Mouse (Mus musculus) urinary bladder, postnatal 4 days (tissue): ENCODE data around the gene Mettl22.
A peak's percentile ranks its signal among the peaks of the same experiment; 100 is the strongest.

ENCODE experiments used
- DNase-seq, 2 experiments: peaks; one replicate each; pipeline ENCODE4 v3.0.0; 2021 to 2022; ENCODE audit warnings: low spot score in 2 of 2

The Mettl22 gene

DNA sequence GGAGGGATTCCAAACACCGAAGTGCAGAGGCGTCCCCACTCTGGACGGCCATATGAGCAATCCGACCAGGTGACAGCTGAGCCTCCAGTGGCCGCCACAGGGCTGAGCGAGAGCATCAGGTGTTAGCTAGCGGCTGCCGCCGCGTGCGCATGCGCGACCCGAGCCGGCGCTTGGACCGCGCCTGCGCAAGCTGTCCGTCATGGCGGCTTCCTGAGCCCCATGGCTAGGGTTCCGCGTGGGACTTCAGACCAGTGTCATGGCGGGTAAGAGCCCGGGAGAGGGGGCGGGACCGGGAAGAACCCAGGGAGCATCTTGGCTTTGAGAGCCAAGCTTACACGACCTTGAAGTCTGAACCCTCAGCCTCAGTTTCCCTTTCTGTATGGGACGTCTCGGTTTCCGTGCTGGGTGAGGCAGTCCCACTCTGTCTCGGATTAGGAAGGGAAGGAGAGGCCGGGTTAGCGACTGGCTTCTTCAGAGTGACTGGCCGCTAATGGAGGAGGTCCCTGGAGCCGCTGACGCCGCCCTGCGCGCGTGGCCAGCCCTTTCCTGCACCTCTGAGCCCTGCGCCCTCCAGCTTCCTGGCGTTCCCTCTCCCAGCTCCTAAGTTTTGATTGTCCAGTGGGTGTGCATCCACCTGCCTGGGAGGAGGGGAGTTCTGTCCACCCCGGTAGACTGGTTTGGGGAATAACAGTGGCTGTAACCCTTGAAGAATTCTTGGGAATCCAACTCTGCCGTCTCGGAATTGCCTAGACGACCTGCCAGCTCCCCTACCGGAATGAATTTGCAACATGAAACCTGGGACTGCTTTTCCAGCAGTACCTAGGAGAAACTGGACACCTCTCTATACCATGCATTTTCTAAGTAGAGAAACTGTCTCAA, at the start of gene Mettl22:
TSS of gene Mettl22 (plus strand) at position 186 of the 879 bp plus-strand sequence.
- DNase-seq: peak; percentile 86

DNA sequence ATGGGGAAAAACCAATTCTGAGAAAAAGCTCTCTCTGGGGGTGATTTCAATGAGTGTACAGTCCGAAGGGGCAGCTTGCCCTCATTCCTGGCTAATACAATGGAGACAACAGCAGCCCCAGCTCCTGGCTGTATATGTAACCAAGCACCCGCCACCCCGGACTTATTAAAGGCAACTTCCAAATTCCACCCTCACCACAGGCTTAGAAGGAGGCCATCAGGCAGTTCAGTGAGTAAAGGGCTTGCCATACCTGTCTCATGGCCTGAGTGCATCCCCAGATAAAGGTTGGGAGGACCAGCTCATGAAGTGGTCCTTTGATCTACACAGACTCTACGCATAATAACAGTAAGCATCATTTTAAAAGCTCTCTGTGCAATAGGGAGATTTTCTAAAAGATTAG, 49.7 kb upstream of the Mettl22 start:
- peak in 1 of 2 experiments; percentile 52 for DNase-seq

- peak in 1 of 2 experiments; percentile 48 for DNase-seq
Measured at GRCm38 (mm10) chr16:8423626-8424114, 46.9 kb upstream of the Mettl22 start.

- peak in 1 of 2 experiments; percentile 56 for DNase-seq
Measured at GRCm38 (mm10) chr16:8424161-8424970, 46.2 kb upstream of the Mettl22 start.

DNA sequence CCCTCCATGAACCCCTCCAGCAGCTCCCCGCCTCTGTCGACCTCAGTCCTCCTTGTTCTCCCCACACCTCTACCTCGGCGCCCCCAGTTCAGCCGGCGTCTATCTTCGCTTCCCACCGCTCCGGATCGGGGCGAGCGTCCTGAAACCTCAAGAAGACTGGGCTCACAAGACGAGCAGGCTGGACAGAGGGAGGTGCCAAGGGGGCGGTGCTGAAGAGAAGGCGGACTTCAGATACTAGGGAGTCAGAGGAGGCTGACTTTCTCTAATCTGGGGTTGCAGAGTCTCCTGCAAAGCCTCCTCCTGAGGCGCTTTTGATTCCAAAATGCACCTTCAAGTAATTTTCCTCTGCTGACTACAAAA, 45.6 kb upstream of the Mettl22 start, which contains the start of gene Tmem114:
TSS of gene Tmem114 (minus strand) at position 166 of the 360 bp plus-strand sequence.
- peak in 1 of 2 experiments; percentile 63 for DNase-seq

GRCm38 (mm10) chr16:8425736-8426135, 44.9 kb upstream of the Mettl22 start:
- no peak for DNase-seq

- no peak for DNase-seq
Measured at GRCm38 (mm10) chr16:8429531-8429930, 41.1 kb upstream of the Mettl22 start.

DNA sequence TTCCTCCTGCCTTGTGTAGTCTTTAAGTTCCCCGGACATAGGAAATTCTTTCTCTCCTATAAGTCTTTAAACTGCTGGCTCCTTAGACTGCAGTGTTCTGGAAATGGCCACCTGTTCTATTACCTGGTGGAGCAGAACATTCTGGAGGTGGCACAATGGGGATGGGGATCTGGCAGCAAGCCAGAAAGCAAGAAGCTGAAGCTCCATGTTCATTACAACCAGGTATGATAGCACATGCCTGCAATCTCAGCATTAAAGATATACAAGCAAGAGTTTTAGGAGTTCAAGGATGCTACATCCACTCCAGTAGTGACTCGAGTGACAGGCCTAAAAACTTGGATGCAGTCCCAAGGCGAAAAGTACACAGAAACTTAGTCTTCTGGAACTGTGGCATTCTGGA, 38.0 kb upstream of the Mettl22 start:
- DNase-seq: peak in 1 of 2 experiments; percentile 58

- peak in 1 of 2 experiments; percentile 58 for DNase-seq
Measured at GRCm38 (mm10) chr16:8444911-8445310, 25.7 kb upstream of the Mettl22 start.

GRCm38 (mm10) chr16:8446256-8446655, 24.3 kb upstream of the Mettl22 start:
- DNase-seq: peak in 1 of 2 experiments; percentile 22

DNA sequence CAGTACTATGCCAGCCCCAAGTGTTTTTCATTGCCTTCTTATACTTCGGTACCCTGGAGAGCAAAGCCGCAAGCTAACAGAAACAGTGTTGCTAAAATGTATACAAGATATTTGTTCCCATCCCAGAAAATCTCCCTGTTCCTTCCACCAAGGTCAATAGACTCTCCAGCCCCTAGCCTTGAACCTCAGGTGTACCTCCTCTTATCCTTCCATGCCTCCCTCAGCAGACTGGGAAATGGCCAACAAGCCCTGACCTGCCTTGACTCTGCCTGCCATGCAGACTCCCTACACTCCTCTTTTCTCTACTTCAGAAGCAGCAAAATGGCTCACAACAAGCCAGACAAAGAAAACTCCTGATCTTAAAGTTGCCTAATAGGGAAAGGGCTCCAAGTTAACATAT, 17.3 kb upstream of the Mettl22 start:
- no peak for DNase-seq

GRCm38 (mm10) chr16:8455221-8455620, 15.4 kb upstream of the Mettl22 start:
- peak; percentile 10 to 45 for DNase-seq

DNA sequence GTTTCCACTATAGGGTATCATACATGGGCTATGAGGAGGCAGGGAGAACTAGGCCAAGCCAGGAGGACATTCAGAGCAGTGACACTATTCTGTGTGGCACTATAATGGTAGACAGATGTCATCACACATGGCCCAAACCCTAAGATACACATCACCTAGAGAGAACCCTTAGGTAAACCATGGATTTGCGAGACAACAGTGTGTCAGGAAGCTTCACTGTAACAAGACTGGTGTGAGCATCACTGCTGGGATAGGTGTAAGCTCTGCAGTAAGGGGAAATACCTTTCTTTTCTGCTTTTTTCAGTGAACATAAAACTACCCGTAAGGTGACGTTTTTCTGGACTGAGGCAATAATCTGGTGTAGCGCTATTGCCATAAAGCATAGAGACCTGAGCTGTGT, 12.2 kb upstream of the Mettl22 start:
- DNase-seq: no peak

DNA sequence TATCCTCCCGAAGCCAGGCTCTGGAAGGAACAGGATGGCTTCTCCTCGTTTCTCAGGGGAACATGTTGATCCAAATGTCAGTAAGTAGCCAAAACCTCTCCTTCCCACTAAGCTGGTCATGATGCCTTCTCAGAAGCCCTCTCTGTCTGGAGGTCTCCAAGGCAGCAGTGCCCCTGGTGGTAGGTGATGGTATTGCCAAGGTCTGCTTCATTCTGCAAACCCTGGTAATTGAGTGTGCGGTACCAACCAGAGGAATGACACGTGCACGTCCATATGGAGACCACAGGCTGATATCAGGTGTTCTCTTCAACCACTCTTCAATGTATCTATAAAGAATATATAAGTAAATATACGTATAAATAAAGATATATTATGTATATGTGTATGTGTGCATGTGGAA, 11.5 kb upstream of the Mettl22 start:
- DNase-seq: peak in 1 of 2 experiments; percentile 9

- DNase-seq: no peak
Measured at GRCm38 (mm10) chr16:8470132-8470531, 456 bp upstream of the Mettl22 start.

DNA sequence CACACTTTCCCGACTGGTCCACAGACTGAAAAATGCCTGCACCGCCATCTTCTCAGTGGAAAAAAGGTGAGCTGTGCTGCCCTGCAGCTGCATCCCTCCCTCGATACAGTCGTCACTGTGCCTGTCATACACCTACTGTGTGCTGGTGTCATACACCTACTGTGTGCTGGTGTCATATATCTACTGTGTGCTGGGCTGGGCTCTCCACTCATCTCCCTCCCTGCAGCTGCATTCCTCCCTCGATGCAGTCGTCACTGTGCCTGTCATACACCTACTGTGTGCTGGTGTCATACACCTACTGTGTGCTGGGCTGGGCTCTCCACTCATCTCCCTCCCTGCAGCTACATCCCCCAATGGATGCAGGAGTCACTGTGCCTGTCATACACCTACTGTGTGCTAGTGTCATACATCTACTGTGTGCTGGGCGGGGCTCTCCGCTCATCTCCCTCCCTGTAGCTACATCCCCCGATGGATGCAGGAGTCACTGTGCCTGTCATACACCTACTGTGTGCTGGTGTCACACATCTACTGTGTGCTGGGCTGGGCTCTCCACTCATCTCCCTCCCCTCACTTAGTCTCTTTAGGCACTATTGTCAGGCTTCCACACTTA, 16.9 kb downstream of the Mettl22 start:
- DNase-seq: no peak

DNA sequence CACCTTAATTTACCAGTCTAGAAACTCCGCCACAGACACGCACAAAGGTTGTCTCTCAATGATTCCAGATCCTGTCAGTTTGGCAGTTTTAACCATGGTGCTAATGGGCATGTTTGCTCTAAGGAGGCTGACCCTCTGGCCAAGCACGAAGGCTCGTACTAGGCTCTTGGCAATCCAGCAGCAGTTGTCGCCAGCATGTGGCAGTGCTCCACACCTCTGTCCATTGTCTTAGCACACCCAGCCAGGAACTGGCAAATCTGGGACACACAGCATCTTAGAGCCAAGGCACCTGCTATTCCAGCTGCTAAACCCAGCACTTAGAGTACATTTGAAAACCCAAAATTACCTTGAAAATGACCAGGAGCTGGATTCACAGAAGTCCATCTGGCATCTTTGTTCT, 18.8 kb downstream of the Mettl22 start:
- DNase-seq: no peak

DNA sequence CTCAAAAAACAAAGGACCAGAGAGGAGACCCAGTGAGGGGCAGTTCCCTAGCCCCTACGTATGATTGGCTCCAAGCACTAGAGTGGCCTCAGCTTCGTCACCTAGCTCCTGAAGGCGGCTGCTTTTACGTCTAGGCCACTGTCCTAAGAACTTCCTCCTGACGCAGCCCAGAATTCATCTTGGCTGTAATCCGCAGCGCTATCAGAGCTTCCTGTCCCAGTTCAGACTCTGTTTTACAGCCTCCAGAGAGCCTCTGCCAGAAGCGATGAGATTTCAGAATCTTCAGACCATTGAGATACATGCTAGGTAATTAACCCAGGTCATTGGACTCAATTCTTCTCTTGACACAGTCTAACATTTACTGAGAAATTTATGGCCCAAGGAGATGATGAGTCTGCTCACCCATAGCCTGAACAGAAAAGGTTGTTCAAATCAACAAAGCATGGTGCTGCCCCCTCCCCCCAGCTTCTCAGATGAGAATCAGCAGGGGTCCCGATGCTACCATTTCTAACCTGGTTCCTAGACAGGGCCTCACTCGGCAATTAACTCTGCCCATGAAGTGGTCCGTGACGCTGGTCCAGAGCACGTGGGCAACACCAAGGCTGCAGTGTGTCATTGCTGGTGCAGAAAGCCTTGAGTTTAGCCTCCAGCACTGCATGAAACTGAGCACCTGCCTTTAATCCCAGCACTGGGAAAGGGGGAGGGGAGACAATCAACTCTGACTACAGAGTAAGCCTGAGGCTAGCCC, 21.3 kb downstream of the Mettl22 start:
- no peak for DNase-seq

DNA sequence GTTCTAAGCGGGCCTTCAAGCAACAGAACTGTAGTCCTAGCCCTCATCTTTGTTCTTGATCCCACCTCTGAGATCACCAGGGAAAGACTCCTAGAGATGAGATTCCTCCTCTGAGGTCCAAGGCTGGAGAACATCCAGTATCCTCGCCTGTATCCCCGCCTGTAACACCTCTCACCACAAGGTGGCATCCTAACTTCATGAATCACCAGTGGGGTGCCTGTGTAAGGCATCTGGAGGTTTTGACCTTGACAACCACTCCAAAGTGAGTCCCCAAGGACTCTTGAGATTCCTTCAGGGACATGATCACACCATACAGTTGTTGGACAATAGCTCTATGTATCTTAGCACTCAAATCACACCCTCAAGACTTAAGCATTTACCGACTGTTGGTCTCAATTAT, 23.7 kb downstream of the Mettl22 start:
- DNase-seq: no peak

GRCm38 (mm10) chr16:8496967-8497366, 26.4 kb downstream of the Mettl22 start:
- no peak for DNase-seq

DNA sequence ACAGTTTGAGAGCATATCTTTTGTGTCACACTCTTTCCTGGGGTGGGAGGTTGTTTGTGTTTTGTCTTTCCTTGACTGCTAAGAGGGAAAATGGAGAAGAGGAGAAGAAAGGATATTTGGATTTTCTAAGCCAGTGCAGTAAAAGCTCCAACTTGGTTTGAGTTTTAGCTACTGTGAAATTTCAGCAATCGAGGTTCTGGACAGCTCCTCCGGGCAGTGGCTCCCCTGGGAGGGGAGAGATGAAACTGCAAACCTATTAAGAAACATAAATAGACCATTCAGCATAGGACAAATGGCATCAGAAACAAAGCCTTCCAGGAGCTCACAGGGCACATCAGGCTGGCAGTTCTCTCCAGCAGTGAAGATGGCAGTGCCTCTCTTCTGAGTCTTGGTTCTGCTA, 33.7 kb downstream of the Mettl22 start:
- DNase-seq: no peak
